Mouse (Mus musculus) lung, adult 2 months (tissue): ENCODE data around the gene Tspan17.

ENCODE experiments used
- CTCF ChIP-seq: fragments of 200-500 bp; IDR thresholded peaks from 2 replicates; pipeline ENCODE4 v1.5.1; 2011; ENCODE audit warnings: mild to moderate bottlenecking, low read length, control low read depth; ENCODE audit not compliant: insufficient read depth
- POLR2A ChIP-seq: fragments of 200-500 bp; IDR thresholded peaks from 2 replicates; pipeline ENCODE4 v1.6.1; 2011; ENCODE audit warnings: low read depth, mild to moderate bottlenecking, control low read depth, low read length, borderline replicate concordance; ENCODE audit errors: extremely low read depth

GRCm38 (mm10) chr13:54750699-54751098, 38.5 kb upstream of the Tspan17 start:
- no peak for TF ChIP-seq CTCF
- no peak for TF ChIP-seq POLR2A
